Mouse (Mus musculus) embryonic stem cell, embryonic (primary cell): Measurements from ENCODE around the gene Spata2l.
"Not testable (repeated sequence)": the region's sequence is repeated elsewhere in the genome, so short reads cannot be mapped to it uniquely, and the experiment has no call there.

Experiments
- CTCF ChIA-PET, 4 experiments: fragments of 300-600 bp in 2 of 4; fragments of 350-600 bp in 2 of 4; sonication (Branson Sonifier 250); formaldehyde crosslinking; loops; one replicate each; lab custom pipeline; 2022; ENCODE audit warnings: inconsistent platforms in 2 of 4; lab: Charles Lee
- POLR2A ChIA-PET, 4 experiments: fragments of 300-600 bp in 2 of 4; fragments of 350-600 bp in 2 of 4; sonication (Branson Sonifier 250); formaldehyde crosslinking; loops; one replicate each; lab custom pipeline; 2022; ENCODE audit warnings: antibody characterized with exemption in 4 of 4, inconsistent platforms in 1 of 4; lab: Charles Lee

Gene Spata2l

DNA sequence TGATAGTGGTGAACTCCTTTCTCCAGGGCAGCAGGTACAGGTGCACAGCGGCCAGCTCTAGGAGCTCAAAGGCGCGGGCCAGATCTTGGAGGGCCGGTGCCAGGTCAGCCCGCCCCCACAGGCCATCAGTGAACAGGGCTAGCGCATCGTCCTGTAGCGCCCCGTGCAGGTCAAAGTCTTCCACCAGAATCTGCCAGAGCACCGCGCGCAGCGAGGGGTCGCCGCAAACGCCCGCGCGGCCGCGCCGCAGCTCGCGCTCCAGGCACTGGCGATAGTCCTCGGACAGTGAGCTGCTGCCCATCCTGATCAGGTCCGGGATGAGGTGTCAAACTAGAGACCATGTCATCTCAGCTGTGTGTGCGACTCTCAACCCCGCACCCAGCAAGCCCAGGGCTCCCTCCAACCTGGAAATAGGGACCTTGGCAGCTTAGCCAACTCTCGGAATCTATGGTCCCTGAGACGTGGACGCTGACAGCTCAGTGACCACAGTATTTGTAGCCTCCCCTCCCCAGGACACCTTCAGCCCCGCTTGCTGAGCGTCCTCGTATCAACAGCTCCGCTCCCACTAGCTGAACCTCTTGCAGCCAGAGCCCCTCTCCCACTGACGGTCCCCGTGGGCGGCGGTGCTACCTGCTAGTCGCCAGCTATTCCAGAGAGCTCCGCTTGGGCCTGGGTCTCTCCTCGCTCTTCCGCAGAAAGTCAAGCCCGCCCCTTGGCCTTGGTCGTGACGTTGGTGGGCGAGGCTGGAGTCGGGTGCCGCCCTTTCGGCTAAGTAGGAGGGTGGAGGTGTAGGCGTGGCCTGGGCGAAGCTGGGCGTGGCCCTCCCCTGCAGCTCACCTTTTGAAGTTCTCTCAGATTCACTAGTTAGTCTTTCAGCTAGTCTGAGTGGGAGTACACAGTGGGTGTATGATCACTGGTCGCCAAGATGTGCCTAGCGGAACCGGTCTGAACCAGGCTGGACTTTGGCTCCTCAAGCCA, at the start of gene Spata2l:
Gene Spata2l (minus strand): TSS at position 714 of the 978 bp plus-strand sequence.
- POLR2A ChIA-PET = interaction anchor here (0.5 to 9.1 kb wide), 55 partner anchors 9 to 932 kb away, joined by 3 to 53 read pairs (median 4); partner anchors contain the start of genes Vps9d1 (in 4 of the 4), Zfp276 (in 4 of the 4), Chmp1a (in 3 of the 4) and Spata33 (in 3 of the 4)
- CTCF ChIA-PET = interaction anchor here (0.5 to 2.0 kb wide), 24 partner anchors 9 to 1624 kb away, joined by 3 to 9 read pairs (median 4); partner anchors contain the start of genes Chmp1a (in 3 of the 4), Spata33 (in 3 of the 4), Mc1r (in 2 of the 4) and Cdk10 (in 1 of the 4)

DNA sequence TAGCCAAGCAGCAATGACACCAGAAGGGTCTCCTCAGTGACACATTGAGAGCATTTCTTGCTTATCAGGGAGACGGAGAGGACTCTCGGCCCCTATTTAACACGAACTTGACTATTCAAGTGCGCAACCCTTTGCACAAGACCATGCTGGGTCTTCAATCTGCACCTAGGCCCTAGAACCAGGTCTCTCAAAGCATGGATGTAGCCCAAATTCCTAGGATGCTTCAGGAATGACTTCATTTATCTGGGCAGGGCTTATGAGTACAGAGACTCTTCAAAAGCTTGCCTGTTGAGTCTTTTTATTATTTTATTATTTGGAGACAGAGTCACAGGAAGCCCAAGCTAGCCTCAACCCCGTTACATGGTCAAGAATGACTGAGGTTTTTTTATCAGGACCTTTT, 48.5 kb upstream of the Spata2l start:
- ChIA-PET POLR2A (interaction anchor here in 1 of 4 experiments (1.1 kb wide), 1 partner anchor 30 kb away, joined by 3 read pairs; the partner anchor contains the start of genes Vps9d1 and Zfp276), CTCF (interaction anchor here in 1 of 4 experiments (0.7 kb wide), 1 partner anchor 82 kb away, joined by 3 read pairs; no protein-coding TSS in a partner anchor)

DNA sequence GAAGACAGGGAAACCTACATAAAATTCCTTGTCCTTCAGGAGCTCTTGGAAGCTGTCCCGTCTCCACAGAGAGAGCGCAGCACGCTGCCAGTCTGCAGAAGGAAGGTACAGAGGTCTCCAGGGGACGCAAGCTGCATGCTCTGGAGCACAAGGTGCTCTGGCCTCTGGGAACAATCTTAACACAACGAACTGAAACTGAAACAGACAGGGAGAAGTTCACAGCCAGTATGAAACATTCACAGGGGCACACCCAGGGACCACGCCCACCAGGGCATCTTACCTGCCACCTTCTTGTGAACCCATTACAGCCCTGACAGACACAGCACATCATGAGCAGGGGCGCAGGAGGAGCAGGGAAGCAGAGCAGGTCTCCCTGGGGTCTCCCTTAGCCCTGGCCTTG, 48.0 kb upstream of the Spata2l start:
- ChIA-PET POLR2A (interaction anchor here in 1 of 4 experiments (1.1 kb wide), 1 partner anchor 30 kb away, joined by 3 read pairs; the partner anchor contains the start of genes Vps9d1 and Zfp276), CTCF (interaction anchor here in 1 of 4 experiments (0.5 to 0.7 kb wide), 2 partner anchors 18 to 82 kb away, joined by 3 read pairs; no protein-coding TSS in a partner anchor)

DNA sequence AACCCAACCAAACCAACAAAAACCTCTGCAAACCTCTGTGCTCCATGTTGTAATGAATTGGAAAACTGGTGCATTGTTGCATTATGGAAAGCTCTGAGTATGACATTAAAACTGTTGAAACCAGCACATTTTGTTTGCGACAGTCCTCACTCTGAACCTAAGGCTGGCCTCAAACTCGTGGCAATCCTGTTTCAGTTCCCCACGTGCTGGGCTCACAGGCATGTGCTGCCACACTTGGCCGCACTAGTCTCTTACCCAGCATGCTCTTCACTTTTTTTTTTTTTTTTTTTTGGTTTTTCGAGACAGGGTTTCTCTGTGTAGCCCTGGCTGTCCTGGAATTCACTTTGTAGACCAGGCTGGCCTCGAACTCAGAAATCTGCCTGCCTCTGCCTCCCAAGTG, 47.0 kb upstream of the Spata2l start:
- CTCF ChIA-PET = not testable (repeated sequence)
- POLR2A ChIA-PET = interaction anchor here in 1 of 4 experiments (0.6 to 0.8 kb wide), 4 partner anchors 49 to 124 kb away, joined by 3 to 5 read pairs (median 4); partner anchors contain the start of gene Mc1r

DNA sequence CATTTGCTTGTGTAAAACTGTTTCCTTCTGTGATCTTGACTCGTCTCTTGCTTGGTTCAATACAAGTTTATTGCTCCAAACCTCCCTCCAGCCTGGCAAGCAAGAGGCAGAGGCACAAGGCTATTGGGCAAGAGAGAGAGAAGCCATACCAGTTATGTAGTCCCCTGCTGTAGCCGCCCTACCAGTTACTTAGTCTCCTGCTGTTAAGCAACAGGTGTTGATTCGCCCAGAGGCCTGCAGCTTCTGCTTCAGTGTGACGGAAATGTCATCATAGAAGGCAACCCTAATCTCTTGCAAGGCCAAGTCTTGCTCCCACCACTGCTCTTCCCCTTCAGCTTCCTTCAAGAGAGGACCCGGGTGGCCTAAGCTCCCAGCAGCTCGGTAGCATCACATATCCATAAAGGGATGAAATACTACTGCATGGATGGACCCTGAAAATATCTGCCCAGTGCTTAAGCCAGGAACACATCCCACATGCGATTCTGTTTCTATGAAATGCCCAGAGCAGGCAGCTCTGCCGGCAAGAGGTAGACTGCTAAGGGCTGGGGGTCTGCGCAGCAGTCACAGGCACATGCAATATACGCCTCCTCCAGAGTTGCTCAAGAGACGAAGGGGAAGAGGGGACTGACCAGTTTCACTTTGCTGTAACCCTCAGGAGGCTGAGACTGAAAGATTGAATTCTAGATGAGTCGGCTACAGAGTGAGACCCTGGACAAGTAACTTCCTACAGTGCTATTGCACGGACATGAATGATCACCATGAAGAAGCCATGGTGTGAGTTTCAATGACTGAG, 44.5 kb upstream of the Spata2l start:
- ChIA-PET CTCF (interaction anchor here in 2 of 4 experiments (1.3 to 1.4 kb wide), 2 partner anchors 10 kb away, joined by 5 read pairs; no protein-coding TSS in a partner anchor), POLR2A (interaction anchor here in 2 of 4 experiments (0.6 to 1.6 kb wide), 3 partner anchors 11 to 188 kb away, joined by 3 to 4 read pairs (median 3); no protein-coding TSS in a partner anchor)

DNA sequence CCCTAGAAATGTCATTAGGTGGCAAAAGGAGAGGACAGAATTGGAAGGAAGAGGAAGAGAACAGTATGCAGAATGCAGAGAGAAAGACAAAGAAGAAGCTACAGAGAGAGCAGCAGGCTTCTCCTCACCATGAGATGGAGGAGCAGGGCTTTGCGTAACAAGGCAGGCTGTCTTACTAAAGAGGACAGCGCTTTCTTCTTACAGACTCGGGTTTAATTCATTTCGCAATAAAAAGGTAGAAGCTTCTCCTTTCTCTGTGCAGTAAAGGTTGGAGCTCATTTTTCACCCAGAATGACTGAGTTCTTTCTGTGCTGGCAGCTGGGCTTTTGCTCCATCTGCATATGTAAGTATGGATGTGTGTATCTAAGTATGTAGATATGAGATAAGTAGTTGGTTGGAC, 43.8 kb upstream of the Spata2l start:
- CTCF ChIA-PET = no interaction called here
- POLR2A ChIA-PET = interaction anchor here in 2 of 4 experiments (1.2 to 1.6 kb wide), 2 partner anchors 10 to 29 kb away, joined by 3 read pairs; no protein-coding TSS in a partner anchor

DNA sequence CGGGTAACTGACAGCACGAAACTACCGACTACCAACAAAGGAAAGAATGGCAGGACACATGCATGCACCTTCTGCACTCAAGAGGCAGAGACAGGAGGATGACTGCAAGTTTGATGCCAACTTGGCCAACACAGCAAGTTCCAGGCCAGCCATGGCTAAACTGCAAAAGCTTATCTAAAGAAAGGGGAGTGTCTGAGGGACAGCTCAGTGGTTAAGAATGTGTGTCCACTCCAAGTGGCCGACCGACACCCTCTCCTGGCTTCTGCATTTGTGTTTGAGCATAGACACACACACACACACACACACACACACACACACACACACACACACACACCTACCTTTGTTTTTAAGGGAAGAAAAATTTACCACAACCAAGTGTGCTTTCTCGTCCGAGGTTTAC, 42.4 kb upstream of the Spata2l start:
- ChIA-PET CTCF (interaction anchor here in 3 of 4 experiments (0.6 to 2.0 kb wide), 3 partner anchors 11 to 75 kb away, joined by 3 to 27 read pairs (median 8); no protein-coding TSS in a partner anchor), POLR2A (interaction anchor here in 1 of 4 experiments (0.8 to 1.3 kb wide), 2 partner anchors 12 to 42 kb away, joined by 3 to 5 read pairs; partner anchors contain the start of gene Spata2l)

DNA sequence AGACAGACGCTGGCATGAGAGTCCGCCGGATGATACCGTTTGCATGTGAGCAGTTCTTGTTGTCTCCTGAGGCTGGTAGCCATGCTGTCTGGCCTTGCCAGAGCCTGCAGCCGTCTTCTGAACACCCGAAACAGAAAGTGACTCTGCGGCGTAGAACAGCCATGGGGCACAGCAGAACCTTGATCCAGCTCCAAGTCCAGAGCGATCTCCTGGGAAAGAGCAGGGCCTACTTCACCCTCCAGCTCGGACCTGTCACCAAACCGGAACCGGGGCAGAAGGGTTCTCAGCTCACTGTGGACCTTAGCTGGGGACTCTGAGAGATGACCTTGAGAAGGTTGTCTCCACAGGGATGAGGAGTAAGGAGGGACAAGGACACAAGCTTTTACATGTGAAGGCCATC, 39.1 kb upstream of the Spata2l start:
- ChIA-PET CTCF (interaction anchor here in 2 of 4 experiments (0.5 to 1.4 kb wide), 3 partner anchors 15 to 73 kb away, joined by 3 to 6 read pairs (median 3); no protein-coding TSS in a partner anchor), POLR2A (interaction anchor here in 1 of 4 experiments (1.0 to 2.3 kb wide), 5 partner anchors 8 to 49 kb away, joined by 3 to 6 read pairs (median 4); partner anchors contain the start of gene Vps9d1)

DNA sequence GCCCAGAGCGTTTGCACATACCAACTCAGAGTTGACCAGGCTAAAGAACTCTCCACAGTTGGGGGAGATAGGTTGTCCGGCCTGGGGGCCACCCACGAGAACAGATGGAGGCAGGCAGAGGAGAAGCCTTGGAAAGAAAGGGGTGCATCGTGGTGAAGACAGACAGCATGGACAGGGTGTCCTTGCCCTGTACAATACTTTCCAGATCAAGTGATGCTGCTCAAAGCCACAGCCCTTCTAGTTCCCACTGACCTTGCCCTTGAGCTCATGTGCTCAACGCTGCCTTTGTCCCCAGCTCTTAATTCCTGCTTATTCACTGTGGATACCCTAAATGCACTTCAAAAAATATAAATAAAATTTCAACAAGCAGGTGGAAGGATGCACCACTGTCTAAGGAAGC, 38.4 kb upstream of the Spata2l start:
- POLR2A ChIA-PET = interaction anchor here in 1 of 4 experiments (1.3 to 2.3 kb wide), 4 partner anchors 20 to 49 kb away, joined by 3 to 6 read pairs (median 4); partner anchors contain the start of gene Vps9d1
- CTCF ChIA-PET = interaction anchor here in 1 of 4 experiments (1.3 to 1.4 kb wide), 2 partner anchors 16 to 72 kb away, joined by 3 read pairs; no protein-coding TSS in a partner anchor

DNA sequence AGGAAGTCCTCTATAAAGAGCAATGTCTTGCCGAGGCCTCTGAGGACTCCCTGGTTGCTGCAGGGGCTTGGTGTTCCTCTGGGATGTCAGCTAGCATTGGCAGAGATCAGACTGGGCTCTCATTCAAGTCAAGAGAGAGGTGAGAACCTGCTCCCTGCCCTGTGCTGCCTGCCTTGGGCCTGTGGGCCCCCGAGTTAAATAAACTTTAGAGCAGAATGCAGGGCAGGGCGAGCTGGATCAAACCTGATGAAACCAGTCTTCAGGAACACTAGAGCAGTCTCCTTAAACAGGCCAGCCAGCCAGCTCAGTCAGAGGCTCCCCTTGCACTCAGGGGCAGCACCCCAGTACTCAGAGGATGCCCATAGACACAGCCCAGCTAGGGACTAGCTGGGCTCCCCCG, 35.9 kb upstream of the Spata2l start:
- POLR2A ChIA-PET = interaction anchor here in 3 of 4 experiments (0.9 to 3.1 kb wide), 13 partner anchors 10 to 165 kb away, joined by 3 to 16 read pairs (median 3); partner anchors contain the start of genes Vps9d1 (in 2 of the 3), Zfp276 (in 2 of the 3), Chmp1a (in 1 of the 3) and Cpne7 (in 1 of the 3)
- CTCF ChIA-PET = interaction anchor here (0.6 to 2.4 kb wide), 9 partner anchors 18 to 165 kb away, joined by 3 to 12 read pairs (median 3); partner anchors contain the start of genes Mc1r (in 1 of the 4), Vps9d1 (in 1 of the 4) and Zfp276 (in 1 of the 4)

DNA sequence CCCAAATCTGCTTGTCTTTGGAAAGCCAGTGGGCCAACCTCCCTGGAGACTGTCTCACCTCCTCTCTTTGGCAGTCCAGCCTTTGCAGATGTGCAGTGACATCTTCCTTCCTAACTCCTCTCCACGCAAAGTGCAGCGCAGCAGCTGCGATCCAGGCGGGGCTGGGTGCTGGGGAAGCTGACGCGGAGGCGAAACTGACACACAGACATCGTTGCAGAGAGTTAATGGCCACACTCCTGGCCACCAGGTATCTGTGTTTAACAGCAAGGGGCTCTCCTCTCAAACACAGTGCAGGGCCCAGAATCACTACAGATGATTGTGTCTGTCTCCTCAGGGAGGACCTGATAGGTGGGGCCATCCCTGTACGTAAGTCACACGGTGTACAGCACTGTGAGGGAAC, 35.1 kb upstream of the Spata2l start:
- ChIA-PET POLR2A (interaction anchor here in 3 of 4 experiments (0.7 to 3.1 kb wide), 20 partner anchors 10 to 163 kb away, joined by 3 to 16 read pairs (median 3); partner anchors contain the start of genes Vps9d1 (in 2 of the 3), Zfp276 (in 2 of the 3), Chmp1a (in 1 of the 3) and Cpne7 (in 1 of the 3)), CTCF (interaction anchor here (0.6 to 2.4 kb wide), 10 partner anchors 17 to 164 kb away, joined by 3 to 12 read pairs (median 3); partner anchors contain the start of genes Mc1r (in 1 of the 4), Vps9d1 (in 1 of the 4) and Zfp276 (in 1 of the 4))

DNA sequence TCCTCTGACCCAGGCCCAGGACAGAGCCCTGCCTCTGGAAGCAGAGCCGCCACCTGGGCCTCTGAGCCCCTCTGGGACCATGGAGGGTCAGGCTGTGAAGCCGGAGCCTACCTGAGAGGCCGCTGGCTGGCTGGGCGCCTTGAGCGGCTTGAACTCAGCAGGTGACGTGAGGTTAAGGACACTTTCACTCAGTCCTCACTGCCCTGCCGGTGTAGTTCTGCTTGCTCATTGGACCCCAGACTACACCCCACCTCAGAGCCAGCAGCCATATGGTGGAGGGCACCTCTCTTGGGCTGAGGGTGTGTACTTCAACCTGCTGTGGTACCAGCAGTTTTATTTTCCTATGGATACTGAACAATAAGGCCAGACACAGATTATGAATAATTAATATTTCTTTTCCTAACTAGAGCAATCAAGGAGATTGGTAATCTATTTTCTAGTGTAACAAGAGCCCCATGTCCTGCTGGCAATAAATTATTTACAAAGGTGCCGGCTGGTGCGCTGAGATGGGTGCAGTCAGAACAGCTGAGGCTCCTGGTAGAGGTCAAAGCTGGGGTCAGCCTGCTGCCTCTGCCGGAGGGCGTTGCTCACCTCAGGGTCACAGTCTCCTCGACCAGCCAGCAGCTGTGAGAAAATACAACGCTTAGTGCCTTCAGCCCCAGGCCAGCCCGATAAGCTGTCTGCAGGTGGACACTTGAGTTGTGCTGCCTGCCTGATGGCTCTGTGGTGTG, 32.1 kb upstream of the Spata2l start:
- POLR2A ChIA-PET = interaction anchor here in 2 of 4 experiments (1.2 to 3.2 kb wide), 6 partner anchors 7 to 34 kb away, joined by 3 to 11 read pairs (median 4); partner anchors contain the start of genes Vps9d1 (in 2 of the 2), Zfp276 (in 2 of the 2) and Spata2l (in 1 of the 2)
- CTCF ChIA-PET = interaction anchor here in 2 of 4 experiments (0.5 to 1.6 kb wide), 2 partner anchors 22 to 47 kb away, joined by 4 to 5 read pairs; no protein-coding TSS in a partner anchor

DNA sequence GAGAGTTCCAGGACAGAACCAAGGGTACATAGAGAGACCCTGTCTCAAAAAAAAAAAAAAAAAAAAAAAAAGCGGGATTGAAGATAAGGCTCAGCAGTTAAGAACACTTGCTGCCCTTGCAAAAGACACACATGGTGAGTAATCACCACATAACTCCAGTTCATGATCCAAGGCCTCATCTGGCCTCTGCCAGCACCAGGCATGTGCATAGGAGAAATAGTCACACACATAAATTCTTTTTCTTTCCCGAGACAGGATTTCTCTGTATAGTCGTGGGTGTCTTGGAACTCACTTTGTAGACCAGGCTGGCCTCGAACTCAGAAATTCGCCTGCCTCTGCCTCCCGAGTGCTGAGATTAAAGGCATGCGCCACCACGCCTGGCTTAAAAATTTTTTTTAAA, 21.6 kb upstream of the Spata2l start:
- ChIA-PET POLR2A (interaction anchor here in 2 of 4 experiments (0.7 to 5.9 kb wide), 5 partner anchors 8 to 25 kb away, joined by 3 to 44 read pairs (median 4); partner anchors contain the start of gene Spata2l (in 1 of the 2)), CTCF (interaction anchor here in 1 of 4 experiments (0.6 to 0.8 kb wide), 2 partner anchors 32 to 172 kb away, joined by 3 read pairs; no protein-coding TSS in a partner anchor)

DNA sequence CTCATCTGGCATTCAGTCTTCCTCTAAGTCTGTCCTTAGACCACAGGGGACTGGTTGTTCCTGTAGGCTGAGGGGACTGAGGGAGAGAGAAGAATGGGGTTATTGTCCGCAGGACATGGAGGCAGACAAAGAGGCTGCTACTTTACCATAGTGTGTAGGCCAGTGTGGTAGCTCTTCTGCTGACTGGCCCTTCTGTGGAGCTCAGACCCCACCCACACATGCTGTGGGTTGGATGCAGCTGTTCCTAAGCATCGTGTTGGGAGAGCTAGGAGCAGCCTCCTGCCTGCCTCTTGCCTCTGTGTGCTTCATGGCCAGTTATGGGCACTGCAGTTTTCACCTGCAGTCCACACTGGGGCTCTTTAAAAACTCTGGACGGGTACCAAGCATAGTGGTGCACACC, 21.1 kb upstream of the Spata2l start:
- POLR2A ChIA-PET = interaction anchor here in 2 of 4 experiments (0.7 to 5.9 kb wide), 5 partner anchors 8 to 33 kb away, joined by 3 to 44 read pairs (median 3); partner anchors contain the start of genes Cdk10 (in 1 of the 2) and Spata2l (in 1 of the 2)
- CTCF ChIA-PET = interaction anchor here in 1 of 4 experiments (0.6 to 0.8 kb wide), 2 partner anchors 33 to 172 kb away, joined by 3 read pairs; no protein-coding TSS in a partner anchor

DNA sequence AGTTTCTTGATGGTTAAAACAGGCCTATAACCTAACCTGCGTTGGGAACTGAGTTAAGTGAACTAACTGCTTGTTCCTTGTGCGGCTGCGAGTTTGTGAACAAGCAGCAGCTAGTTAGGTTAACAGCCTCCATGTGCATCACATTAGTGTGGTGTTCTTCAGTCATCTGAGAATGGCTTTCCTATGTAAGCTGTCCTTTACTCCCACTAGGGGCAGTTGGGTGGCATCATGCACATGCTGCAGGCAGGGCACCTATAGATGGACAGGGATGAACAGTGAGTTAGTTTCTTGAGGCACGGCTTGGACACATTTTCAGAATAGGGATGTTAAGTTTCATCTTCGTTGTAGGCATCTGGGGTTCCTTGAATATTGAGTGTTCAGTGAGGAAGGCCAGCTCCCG, 19.1 kb upstream of the Spata2l start:
- ChIA-PET POLR2A (interaction anchor here in 3 of 4 experiments (0.6 to 5.9 kb wide), 24 partner anchors 8 to 962 kb away, joined by 3 to 46 read pairs (median 4); partner anchors contain the start of genes Chmp1a (in 2 of the 3), Spata2l (in 2 of the 3), Spata33 (in 2 of the 3) and Cdk10 (in 1 of the 3)), CTCF (interaction anchor here in 3 of 4 experiments (0.6 to 1.7 kb wide), 5 partner anchors 21 to 1356 kb away, joined by 3 to 5 read pairs (median 5); no protein-coding TSS in a partner anchor)
